Mouse (Mus musculus) midbrain, postnatal 0 days (tissue): ENCODE measurements around the gene Lct. TPM values are rescaled to one million over a fixed set of nuclear protein-coding genes. Genes with fewer than 3 reads are reported as not detected.

ENCODE experiments used
- ATAC-seq: fragments of 200-750 bp; cut with Nextera tagmentation; 2 replicates; pipeline ENCODE4 v1.8.0; 2017; ENCODE audit warnings: moderate number of reproducible peaks, mild to moderate bottlenecking, moderate TSS enrichment, moderate library complexity; ENCODE audit not compliant: low FRiP score
- DNase-seq: peaks from one replicate; pipeline ENCODE4 v3.0.0-alpha.2; 2015; ENCODE audit warnings: low spot score
- H3K27ac ChIP-seq: fragments of 300-500 bp; sonication (generic); 2 replicates; pipeline ENCODE4 v1.5.1; 2014; ENCODE audit warnings: low read depth, mild to moderate bottlenecking, low read length, mixed read lengths
- H3K27me3 ChIP-seq: fragments of 300-500 bp; sonication (generic); 2 replicates; pipeline ENCODE4 v1.6.1; 2014; ENCODE audit warnings: low read length, control low read depth, mixed read lengths; ENCODE audit not compliant: insufficient read depth
- H3K36me3 ChIP-seq: fragments of 300-500 bp; sonication (generic); 2 replicates; pipeline ENCODE4 v1.6.1; 2014; ENCODE audit warnings: low read length, control low read depth, mixed read lengths; ENCODE audit not compliant: insufficient read depth
- H3K4me1 ChIP-seq: fragments of 300-500 bp; sonication (generic); 2 replicates; pipeline ENCODE4 v1.6.1; 2014; ENCODE audit warnings: mild to moderate bottlenecking, control low read depth, antibody characterized with exemption, low read length, mixed read lengths; ENCODE audit not compliant: insufficient read depth
- H3K4me2 ChIP-seq: fragments of 300-500 bp; sonication (generic); 2 replicates; pipeline ENCODE4 v1.6.1; 2014; ENCODE audit warnings: low read depth, mild to moderate bottlenecking, low read length, mixed read lengths; ENCODE audit not compliant: poor library complexity, severe bottlenecking
- H3K4me3 ChIP-seq: fragments of 300-500 bp; sonication (generic); 2 replicates; pipeline ENCODE4 v1.5.1; 2014; ENCODE audit warnings: low read depth, mild to moderate bottlenecking, low read length, moderate library complexity
- H3K9ac ChIP-seq: fragments of 300-500 bp; sonication (generic); replicated peaks from 2 replicates; pipeline ENCODE4 v1.6.1; 2014; ENCODE audit warnings: mild to moderate bottlenecking, low read length, moderate library complexity, mixed read lengths; ENCODE audit not compliant: poor library complexity, severe bottlenecking
- H3K9me3 ChIP-seq: fragments of 300-500 bp; sonication (generic); 2 replicates; pipeline ENCODE4 v1.6.1; 2016; ENCODE audit warnings: low read length, control low read depth
- CTCF ChIP-seq: IDR thresholded peaks from 2 replicates; pipeline ENCODE4 v1.5.1; 2016; ENCODE audit warnings: antibody characterized with exemption, mild to moderate bottlenecking
- WGBS: fragments of 180-500 bp; shearing (Covaris S2); extraction: QIAGEN DNeasy Blood & Tissue Kit; methylation state at CpG from one replicate; pipeline ENCODE4 v1.1.7; 2014; 5-methylcytosine and 5-hydroxymethylcytosine counted together
- polyA plus RNA-seq: library from polyadenylated mRNA; unstranded; fragments of >200 nt; fragmentation: Nextera tagmentation; extraction: Ambion mirVana; gene quantifications from 2 replicates; pipeline ENCODE4 v1.2.1, GENCODE M21; 2015
- total RNA-seq: library from RNA; depleted of rRNA; stranded (reverse); fragments of >200 nt; gene quantifications from 2 replicates; pipeline ENCODE4 v1.2.3, GENCODE M21; 2014

Lct gene
- total and polyA plus RNA-seq, 2 experiments from 2014 or later: 0.38 to 0.70 TPM

DNA sequence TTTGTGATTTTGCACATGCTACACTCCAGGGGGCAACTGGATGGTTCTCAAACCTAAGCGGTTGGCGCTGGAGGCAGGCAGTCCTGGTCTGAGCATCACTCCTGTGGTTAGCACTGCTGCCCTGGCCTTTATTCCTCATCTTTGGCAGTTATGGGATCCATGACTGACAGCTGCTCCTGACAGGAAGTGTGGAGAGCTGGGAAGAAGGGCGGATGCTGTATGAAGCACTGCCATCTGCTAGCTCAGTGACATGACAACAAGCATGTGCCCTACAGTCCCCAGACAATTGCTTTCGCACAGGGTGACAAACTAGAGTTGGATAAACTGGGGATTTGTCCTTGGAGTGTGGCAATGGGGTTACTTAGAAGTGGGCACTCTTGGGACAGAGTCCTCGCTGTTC, 37.8 kb downstream of the Lct start:
- Histone ChIP-seq H3K27me3 (no peaks in the 10 kb centered on the region), H3K4me1 (no peaks in the 10 kb centered on the region), H3K4me2 (no peak overlapping the region), H3K36me3 (no peaks in the 10 kb centered on the region; the same call in 1 of the 2 replicates), H3K9me3 (no peaks in the 10 kb centered on the region), H3K9ac (no peak overlapping the region), H3K27ac (no peak overlapping the region), H3K4me3 (no peak overlapping the region)
- ATAC-seq: no peak
- 85% methylated on average over 5 of the region's 5 CpGs for WGBS
- peak; percentile 40 for DNase-seq
- no peak for TF ChIP-seq CTCF

DNA sequence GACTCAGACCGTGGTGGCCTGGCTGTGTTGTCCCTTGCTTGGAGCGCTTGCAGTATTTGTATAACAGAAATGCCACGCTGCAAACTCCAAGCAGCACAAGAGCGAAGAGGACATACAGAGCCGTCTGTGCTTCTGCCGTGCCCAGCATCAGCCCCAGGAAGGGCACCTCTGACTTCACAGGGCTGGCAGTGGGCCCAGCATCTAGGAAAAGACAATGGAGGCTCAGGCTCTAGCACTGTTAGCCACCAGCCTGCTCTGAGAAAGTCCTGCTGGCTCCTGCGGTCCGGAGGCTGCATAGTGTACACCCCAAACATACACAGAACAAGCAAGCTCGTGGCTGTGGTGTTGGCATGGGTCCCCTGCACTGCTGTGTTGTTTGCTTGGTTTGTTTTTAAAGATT, 43.0 kb downstream of the Lct start:
- Histone ChIP-seq H3K27me3 (no peaks in the 10 kb centered on the region), H3K9me3 (no peaks in the 10 kb centered on the region), H3K4me3 (no peak overlapping the region), H3K4me2 (no peak overlapping the region), H3K4me1 (no peaks in the 10 kb centered on the region), H3K9ac (no peak overlapping the region), H3K27ac (no peak overlapping the region), H3K36me3 (peaks cover 4% of the 10 kb centered on the region)
- WGBS: 80% methylated on average over 9 of the region's 9 CpGs
- no peak for DNase-seq
- no peak for ATAC-seq
- no peak for TF ChIP-seq CTCF

DNA sequence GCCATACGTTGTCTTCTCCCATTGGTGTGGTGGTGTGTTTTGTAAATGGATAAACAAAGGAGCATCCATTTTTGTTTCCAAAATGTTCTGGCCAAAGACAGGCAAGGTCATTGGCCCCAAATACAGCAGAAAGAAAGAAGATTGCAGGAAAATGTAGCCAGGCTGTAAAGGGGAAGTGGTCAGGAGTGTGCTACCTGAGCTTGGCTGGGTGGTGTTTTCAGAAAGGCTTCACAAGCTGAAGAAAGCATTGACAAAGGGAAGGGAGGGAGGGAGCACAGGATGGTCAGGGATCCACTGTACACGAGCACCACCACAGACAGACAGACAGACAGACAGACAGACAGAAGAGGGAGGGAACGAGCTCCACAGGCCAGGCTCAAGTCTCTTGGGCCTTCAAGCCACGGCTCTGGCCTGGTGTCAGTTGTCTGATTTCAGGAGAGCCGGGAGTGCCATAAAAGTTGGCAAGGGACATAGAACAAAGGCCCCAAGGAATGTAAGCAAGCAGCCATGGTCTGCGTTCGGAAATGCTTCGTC, 43.9 kb downstream of the Lct start:
- H3K4me1 ChIP-seq: no peaks in the 10 kb centered on the region
- peaks cover 11% of the 10 kb centered on the region for H3K36me3 ChIP-seq
- no peaks in the 10 kb centered on the region for H3K9me3 ChIP-seq
- no peak for DNase-seq
- no peak for TF ChIP-seq CTCF
- 94% methylated on average over 8 of the region's 8 CpGs for WGBS
- no peak overlapping the region for H3K9ac ChIP-seq
- no peak overlapping the region for H3K4me3 ChIP-seq
- no peak for ATAC-seq
- no peak overlapping the region for H3K27ac ChIP-seq
- H3K27me3 ChIP-seq: no peaks in the 10 kb centered on the region
- H3K4me2 ChIP-seq: no peak overlapping the region

GRCm38 (mm10) chr1:128282924-128283323, 45.2 kb downstream of the Lct start:
- H3K4me2 ChIP-seq: no peak overlapping the region
- DNase-seq (no peak), ATAC-seq (no peak)
- TF ChIP-seq CTCF: peak; percentile 27; the same call in 1 of the 2 replicates
- peaks cover 19% of the 10 kb centered on the region for H3K36me3 ChIP-seq
- H3K9me3 ChIP-seq: no peaks in the 10 kb centered on the region
- H3K9ac ChIP-seq: no peak overlapping the region
- no peak overlapping the region for H3K27ac ChIP-seq
- H3K4me1 ChIP-seq: no peaks in the 10 kb centered on the region
- no peaks in the 10 kb centered on the region for H3K27me3 ChIP-seq
- 94% methylated on average over 3 of the region's 3 CpGs for WGBS
- H3K4me3 ChIP-seq: no peak overlapping the region

- Histone ChIP-seq H3K9me3 (no peaks in the 10 kb centered on the region), H3K27me3 (no peaks in the 10 kb centered on the region), H3K36me3 (peaks cover 29% of the 10 kb centered on the region), H3K4me1 (no peaks in the 10 kb centered on the region), H3K4me2 (no peak overlapping the region), H3K4me3 (no peak overlapping the region), H3K27ac (no peak overlapping the region), H3K9ac (no peak overlapping the region)
- ATAC-seq: no peak
- 96% methylated on average over 3 of the region's 3 CpGs for WGBS
- TF ChIP-seq CTCF: peak; percentile 48
- DNase-seq: no peak
These were observed 46.4 kb downstream of the Lct start for GRCm38 (mm10) chr1:128281753-128282152.

GRCm38 (mm10) chr1:128278563-128278962, 49.6 kb downstream of the Lct start:
- ATAC-seq (no peak), DNase-seq (no peak)
- no peak for TF ChIP-seq CTCF
- H3K4me2 ChIP-seq: no peak overlapping the region
- no peak overlapping the region for H3K27ac ChIP-seq
- H3K4me1 ChIP-seq: no peaks in the 10 kb centered on the region
- 98% methylated on average over 3 of the region's 3 CpGs for WGBS
- H3K4me3 ChIP-seq: no peak overlapping the region
- H3K9me3 ChIP-seq: no peaks in the 10 kb centered on the region
- peaks cover 46% of the 10 kb centered on the region for H3K36me3 ChIP-seq
- no peaks in the 10 kb centered on the region for H3K27me3 ChIP-seq
- H3K9ac ChIP-seq: no peak overlapping the region
